Mouse (Mus musculus) layer of hippocampus, adult 9-11 months (tissue): ENCODE measurements around the gene Olfml3.

Source experiments
- DNase-seq: peaks from one replicate; pipeline ENCODE4 v3.0.0; 2022

Olfml3 gene

DNA sequence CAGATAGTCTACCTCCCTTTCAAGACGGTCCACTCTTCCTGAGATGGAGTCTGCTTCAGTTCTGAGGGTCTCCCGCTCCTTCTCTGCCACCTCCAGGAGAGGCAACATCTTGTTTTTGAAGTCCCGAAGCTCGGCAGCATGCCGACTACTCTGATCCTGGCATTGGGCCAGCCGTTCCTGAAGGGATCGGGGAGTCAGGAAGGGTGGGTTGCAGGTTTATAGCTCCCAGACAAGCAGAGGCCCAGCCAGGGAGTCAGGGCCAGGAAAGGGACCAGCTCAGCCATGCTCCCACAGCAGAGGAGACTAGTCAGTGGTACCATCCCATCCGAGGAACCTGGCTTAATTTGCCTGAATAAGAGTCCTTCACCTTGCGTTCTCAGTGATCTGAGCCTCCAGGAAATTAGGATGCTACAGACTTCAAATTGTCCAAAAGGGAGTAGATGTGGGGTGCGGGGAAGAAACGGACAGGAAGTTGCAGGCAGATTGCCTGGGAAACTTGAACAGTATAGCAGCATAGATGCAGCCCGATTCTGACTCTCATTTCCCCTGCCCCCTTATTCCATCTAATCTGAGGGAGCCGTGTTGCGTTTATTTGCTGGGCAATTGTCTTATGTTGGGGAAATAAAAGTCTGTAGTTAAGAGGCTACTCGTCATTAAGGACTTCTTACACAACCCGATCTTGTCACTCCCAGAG is 593 bp downstream of the Olfml3 start:
- no peak for DNase-seq

DNA sequence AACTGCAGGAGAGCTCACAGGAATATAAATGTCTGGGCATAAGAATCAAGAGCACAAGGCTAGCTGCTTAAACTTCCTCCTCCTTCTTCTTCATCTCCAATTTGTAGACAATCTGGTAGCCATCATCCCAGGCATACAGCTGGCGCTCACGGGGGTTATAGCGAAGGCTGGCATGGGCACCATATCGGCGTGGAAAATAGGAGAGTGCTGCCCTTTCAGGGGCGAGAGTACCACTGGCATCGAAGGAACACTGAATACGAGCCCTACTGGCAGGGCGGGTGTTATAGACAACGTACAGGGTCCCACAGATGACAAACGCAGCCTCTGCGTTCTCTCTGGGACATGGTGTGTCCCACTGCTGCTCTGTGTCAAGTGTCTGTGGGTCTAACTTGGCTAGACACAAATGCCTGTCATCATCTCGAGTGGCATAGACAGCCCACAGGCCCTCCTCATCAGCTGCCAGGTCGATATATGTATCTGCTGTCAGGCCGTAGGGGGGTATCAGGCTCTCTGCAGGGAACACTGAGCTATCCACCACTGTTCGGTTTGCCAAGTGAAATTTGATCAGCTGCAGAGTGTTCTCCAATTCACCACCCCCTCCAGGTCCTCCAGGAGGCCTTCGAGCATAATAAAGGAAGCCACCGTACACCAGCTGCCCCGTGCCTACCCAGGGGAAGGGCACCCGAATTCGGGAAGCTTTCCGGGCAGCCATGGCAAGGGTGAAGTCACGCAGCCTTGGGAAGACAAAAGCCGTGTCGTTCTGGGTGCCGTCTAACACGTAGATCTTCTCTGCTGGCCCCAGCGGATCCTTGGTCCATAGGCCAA is 1.8 kb downstream of the Olfml3 start:
- DNase-seq: no peak

DNA sequence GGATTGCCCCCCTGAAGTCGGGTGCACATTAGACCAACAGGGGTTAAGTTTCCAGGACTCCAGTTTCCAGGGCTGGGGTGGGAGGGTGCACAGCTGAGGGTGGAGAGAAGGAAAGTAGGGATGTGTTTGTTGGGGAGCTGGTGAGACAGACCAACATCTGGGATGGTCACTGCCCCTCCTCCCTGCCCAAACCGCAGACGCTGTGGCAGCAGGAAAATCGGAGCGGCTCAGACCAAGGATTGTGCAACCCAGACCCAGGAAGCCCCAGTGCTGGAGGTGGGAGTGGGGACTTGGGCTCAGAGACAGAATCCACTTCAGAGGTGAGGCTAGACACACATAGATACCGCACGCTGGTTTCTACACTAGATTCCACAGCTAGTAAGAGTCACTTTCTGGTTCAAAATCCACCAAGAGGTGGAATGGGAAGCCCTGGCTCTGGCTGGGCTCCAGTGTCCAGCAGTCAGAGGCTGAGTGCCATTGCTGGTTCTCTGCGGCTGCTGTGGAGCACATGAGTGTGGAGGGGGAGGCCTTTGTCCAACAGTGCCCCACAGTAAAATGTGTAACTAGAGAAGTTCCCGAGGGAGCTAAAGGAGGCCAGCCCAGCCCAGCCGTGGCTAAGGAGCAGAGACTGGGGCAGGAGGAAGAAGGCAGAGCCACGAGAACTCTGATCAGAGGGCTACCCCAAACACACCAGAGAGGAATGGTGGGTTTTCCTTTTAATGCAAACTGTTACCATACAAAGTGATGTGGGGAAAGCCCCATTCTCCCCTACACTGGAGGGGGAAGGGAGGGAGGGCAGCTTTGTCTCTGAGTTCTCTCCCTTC is 2.9 kb downstream of the Olfml3 start:
- peak; percentile 76 for DNase-seq

DNA sequence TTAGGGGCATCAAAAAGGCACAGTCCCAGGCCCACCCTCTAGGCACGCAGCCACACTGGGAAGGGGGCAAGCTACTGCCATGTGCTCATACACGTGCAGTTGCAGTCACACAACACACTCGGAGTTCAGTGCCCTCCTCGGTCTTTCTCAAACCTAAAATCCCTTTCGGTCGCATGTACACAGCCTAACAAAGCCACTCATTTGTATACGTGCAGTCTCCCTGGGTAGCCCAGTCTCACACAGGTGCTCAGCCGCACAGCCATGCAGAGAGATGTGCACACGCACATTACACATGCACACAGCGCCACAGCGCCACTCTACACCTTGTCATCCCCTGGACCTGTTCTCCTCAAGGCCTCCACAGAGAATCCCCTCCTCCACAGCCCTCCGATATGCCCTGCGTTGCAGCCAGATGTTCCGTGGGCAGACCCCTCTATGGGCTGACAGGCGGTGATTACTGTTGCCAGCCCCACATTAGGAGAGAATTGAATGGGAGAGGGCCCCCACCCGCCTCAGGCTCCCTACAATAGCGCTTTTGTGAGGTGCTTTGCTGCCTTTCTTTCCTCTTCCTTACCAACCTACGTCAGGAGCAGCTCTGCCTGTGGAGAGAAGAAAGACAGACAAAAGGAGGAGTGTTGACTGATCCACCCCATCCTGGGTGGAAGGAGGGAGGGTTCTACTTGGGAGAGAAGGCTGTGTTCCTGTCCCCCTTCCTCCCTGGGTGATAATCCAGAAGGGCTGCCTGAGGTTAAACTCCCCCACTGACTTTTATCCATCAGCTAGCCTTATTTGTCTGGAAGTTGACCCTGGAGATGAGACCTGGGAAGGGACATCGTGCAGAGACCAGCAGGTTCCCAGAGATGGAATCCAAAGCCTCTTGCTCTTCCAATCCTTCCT is 3.8 kb downstream of the Olfml3 start:
- peak; percentile 41 for DNase-seq

DNA sequence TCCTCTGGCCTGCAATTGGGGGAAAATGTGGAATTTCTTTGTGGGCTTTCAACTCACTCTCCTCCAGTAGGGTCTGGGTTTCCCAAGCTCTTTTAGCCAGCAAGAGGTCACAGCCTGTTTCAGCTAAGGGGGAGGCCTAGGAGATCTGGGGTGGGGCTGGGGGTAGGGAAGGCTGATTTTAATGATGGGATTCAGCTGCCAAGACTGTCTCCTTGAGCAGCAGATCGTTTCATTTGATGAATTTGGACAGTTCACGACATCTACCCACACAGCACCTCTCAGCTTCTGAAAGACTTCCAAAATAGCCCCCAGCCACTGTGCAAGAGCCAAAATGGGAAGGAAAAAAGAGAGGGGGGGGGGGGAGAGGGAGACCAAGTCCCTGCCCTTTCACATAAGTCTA is 4.6 kb downstream of the Olfml3 start:
- DNase-seq: no peak

DNA sequence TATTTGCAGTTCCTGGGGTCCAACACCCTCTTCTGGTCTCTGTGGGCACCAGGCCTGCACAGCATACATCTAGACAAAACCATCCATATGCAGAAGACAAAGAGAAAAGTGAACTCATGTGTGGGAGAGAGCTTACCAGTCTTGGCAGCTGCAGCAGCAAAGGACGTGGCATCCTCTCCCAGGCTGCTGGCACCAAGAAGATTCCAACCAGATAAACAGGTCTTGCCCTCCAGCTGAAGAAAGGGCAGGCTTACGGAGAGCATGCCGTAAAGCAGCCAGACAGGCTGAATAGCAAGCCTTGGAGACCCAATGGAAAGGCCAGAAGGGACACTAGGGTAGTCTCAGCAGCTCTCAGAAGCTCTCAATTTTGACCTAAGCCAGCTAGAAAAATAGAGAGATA is 5.7 kb downstream of the Olfml3 start:
- no peak for DNase-seq

DNA sequence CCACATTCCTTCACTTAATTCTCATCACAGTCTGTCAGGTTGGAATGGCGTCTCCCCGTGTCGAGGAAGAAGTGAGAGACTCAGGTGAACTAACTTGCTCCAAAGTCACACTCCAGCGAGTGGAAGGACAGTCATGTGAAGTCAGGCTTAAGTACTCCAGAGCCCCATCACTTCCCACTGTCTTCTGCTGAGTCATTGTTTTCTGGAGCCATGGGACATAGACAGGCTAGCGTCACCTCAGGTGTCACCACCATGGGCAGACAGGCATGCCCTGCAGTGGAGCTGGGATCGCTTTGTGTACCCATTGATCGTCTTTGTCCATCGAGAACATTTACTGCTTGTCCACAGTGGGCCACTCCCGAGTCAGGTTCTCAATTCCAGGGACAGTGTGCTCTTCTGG is 8.0 kb downstream of the Olfml3 start:
- DNase-seq: no peak

DNA sequence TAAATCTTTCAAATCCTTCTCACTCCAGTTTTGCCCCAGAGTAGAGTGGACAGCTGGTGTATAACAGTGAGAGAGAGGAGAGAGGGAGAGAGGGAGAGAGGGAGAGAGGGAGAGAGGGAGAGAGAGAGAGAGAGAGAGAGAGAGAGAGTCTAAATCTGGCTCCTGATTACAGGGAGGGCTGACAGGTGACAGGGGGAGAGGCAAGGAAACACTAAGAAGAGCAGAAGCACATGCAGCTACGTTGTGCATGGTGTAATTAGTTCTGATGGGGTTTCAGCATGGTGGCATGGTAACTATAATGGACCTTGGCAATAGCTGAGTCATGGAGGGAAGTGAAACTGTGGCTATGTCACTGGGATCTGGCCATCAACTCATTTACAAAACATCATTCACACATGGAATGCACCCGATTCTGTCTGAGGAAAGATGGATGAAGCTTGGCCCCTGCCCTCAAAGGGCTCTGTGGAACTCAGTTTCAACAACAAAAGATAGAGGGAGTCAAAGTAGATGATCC is 9.9 kb downstream of the Olfml3 start:
- no peak for DNase-seq

DNA sequence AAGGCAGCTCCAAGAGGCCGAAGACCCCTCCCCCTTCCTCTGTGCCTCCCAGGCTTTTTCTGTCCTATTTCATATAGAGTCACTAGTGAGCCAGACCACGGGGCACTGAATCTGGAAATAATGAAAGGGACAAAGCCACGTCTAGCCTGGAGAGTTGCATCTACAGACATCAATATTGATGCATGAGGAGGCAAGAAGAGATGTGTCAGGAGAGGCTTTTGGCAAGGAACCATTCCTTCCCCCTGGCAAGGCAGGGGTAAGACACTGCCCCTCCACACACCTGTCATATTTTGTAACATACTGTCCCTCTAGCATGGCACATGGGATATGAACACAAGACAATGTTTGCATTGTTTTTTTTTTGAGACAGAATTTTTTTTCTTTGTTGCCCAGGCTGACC is 11.2 kb downstream of the Olfml3 start:
- no peak for DNase-seq

DNA sequence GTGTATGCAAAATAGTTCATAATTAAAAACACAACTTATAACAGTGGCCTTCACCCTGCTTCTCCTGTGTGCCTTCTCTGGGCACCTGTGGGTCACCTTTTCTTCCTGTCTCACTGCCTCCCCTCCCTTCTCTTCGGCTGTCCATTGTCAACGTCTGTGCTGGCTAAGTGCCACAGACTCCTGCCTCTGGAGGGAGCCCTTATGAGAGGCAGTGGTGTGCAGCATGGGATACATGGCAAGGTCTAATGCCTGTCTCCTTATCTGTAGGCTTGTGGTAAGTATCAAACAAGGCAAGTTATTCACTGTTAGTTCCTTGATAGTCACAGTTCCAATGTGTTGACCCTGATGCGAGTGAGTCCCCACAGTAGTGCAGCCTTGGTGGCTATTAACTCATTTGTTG is 13.7 kb downstream of the Olfml3 start:
- no peak for DNase-seq

DNA sequence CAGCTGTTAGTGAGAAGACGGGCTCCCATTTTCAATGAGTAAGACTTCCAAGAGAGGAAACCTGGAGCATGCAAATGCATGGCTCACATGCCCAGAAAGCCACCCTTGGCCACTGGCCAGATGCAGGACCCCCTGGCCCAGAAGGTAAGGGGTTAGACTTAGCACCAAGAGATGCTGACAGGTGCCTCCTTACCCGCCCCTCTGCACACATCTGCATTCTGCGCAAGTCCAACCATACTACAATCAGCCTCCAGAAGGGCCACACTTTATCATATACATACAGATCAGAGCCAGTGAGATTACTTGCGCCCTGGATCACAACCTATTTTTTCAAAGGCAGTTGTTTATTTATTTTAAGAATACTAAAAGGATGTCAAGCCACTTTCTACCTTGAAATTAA is 19.1 kb downstream of the Olfml3 start:
- DNase-seq: no peak

DNA sequence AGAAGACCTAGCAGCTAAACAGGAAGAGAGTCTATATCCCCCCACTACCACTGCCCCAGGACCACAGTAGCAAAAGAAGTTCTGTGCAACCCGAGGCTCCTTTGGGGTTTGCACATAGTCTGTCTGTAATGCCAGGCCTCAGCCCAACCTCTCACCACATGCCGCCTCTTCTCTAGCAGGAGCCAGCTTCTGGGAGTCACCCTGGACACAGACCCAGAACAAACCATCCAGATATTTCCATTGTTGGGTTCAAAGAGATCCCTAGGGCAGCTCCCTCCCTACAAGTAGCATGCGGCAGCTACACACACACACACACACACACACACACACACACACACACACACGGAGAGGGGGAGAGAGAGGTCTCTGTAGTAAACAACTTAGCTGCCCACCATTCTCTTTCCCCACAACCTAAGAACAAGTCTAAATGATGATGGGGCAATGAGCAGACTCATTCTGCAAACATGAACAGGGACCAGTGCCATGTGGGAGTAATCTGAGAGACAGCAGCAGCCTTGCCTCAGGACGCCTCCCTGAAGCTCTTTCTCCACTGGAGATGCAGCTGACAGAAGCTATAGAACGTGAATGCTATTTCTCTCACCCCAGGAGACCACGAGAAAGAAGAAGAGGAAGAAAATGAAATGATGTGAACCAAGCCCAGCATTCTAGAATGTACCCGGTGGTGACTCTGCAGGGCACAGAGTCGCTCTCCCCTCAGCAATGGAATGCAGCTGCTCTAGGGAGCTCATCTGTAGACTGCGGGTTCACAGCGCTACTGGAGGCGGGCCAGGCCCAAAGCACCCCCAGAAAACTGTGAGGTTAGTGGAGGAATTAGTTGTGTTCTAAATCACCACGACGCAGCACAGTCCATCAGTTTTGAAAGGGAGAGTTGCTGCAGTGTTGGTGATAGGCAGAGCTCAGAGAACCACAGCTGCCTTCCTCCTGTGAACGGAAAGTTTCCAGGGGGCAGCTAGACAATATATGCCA is 20.7 kb downstream of the Olfml3 start:
- DNase-seq: no peak

DNA sequence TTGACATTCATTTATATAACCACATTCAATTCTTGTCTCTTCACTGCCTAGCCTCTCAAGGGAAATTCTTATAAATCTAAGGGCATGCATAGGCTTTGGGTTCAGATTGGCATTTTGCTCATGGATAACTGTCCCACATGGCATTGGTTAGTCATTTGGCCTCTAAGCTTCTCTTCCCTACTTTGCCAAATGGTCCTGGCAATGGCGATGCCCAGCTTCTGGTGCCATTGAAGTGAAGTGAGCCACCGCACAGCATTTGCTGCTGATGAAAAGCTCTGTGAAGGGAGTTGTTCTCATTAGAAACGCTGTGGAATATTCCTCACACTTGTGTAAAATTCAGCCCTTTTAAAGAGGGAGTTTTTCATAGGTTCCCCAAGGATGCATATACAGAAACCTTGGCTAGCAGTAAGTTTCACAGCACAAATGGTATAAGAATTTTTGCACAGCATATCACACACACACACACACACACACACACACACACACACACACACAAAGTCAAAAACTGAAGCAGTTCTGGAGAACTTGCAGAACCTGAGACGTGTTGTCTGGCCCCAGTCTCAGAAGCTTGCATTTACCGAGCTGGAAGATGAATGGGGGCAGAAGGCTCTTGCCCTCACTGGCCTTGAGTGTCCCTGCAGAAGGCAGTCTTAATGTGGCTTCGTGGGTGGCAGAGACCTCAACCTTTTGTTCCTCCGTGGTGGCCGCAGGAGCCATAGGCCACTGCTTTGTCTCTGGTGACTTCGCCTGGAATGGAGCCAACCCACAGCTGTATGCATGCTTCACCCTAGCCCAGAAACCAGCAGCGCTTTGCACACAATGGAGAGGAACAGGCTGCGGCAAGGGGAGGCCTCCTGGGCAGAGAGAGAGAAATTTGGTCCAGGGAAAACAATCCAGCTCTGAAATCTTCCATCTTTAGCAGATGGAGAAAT is 21.8 kb downstream of the Olfml3 start:
- DNase-seq: peak; percentile 57

DNA sequence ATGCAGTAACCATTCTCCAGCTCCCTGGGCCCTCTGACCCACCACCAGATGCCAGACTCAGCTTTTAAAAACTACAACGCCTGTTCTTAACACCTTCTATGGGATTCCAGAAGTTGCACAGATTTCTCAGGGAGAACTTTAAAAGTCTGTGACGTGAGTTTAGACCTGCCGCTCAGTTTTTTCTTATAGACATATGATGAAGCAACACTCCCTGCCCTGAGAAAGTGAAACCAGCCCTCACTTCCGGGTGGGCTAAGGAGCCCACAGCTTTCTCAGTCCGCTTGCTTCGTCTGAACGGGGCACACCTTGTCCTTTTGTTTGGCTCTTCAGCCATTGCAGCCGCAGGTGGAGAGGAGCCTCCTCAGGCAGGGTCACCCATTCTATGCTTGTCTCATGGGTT is 22.9 kb downstream of the Olfml3 start:
- no peak for DNase-seq

DNA sequence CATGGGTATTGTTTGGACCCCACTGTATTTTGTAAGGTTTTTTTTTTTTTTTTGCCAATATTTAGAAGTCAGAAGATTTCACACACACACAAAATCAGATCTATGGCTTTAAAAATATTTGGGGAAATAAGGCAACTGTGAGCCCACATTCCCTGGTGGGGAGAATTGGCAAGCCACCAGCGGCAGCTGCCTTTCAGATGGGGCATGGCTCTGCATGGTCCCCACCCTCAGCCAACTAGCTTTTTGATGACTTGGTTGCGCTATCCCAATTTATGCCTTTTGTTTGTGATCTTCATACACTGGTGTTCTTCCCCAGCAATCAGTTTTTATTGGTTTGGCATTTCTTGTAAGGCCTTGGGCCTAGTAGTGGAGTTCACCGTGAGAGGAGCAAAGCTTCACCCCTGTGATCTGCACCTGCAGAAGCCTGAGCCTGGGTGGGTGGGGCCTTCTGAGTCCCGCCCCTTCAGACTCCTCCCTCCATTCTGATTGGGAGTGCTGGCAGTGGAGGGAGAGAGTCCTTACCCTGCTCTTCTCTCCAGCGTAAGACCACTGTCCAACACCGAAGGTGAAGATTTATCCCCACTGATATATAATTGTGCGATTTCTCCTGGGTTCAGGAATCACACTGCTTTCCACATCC is 23.4 kb downstream of the Olfml3 start:
- DNase-seq: no peak

DNA sequence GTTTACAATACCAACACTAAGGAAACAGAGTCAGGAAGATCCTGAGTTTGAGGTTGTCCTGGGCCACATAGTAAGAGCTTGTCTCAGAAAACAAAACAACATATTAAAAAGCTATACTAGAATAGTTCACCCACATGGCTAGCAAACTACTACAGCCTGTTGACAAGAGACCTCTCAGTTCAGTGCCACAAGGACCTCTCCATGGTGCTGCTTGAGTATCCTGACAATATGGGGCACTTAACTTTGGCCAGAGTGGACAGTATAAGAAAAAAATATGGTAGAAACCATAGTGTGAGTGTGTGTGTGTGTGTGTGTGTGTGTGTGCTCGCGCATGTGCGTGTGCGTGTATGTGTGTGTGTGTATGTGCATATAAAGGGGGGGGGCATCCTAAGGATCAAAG is 25.6 kb downstream of the Olfml3 start:
- DNase-seq: no peak

DNA sequence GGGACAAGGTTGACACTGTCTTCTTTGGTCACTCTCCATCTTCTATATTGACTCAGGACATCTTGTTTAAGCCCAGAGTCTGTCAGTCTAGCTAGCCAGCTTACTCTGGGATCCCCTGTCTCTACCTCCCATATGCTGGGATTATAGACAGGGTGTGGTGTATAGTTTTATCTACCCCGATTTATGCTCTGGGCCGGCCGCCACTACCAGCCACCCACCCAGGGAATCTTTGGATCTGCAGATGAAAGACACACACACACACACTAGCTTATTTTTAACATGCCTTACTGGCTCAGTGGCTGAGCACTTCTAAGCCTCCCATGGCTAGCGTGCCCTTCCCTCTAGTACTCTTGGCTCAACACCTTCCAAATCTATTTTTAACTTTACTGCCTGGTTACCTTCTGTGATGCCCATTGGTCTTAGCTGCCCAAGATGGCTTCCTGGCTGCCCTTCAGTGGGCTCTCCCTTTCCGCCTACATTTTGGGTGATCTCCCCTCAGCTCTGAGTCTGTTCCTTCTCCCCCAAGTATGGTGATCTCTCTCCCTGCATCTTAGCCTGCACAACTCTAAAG is 28.2 kb downstream of the Olfml3 start:
- no peak for DNase-seq

DNA sequence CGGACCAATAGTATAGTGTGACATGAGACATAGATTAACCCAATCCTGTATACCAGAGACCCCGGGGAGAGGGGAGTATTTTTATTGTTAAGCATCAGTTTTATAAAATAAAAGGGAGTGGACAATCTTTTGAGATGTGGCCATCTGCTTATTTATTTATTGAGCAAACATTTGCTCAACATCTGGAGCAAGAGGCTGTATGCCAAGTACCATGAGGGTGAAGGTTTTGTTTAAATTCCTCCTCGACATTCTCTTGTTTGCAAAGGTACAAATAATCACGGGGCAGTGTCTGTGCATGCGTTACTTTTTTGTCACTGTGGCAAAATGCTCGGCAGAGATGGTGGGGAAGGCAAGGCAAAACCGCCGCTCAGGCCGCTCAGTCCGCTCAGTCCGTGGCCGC is 32.4 kb downstream of the Olfml3 start:
- no peak for DNase-seq

DNA sequence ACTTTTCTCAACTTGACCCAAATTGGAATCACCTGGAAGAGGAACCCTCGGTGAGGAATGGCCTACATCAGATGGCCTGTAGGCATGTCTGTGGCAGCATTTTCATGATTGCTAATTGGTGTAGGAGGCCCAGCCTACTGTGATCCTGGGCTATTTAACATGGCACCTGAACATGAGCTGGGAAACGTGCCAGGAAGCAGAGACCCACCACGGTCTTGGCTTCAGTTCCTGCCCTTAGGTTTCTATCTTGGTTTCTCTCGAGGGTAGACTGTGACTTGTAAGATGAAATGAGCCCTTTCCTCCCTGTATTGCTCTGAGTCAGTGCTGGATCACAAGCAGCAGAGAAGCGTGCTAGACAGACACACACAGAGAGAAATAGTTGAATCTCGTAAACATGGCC is 33.1 kb downstream of the Olfml3 start:
- DNase-seq: no peak
